Mouse (Mus musculus) hindbrain, postnatal 0 days (tissue): Measurements from ENCODE around the gene Dhx57. TPM values are rescaled to one million over a fixed set of nuclear protein-coding genes. Genes with fewer than 3 reads are reported as not detected.
"Not testable (repeated sequence)": the region's sequence is repeated elsewhere in the genome, so short reads cannot be mapped to it uniquely, and the experiment has no call there.

Source experiments
- ATAC-seq: fragments of 200-750 bp; cut with Nextera tagmentation; 2 replicates; pipeline ENCODE4 v1.8.0; 2017; ENCODE audit warnings: mild to moderate bottlenecking, moderate TSS enrichment, moderate library complexity
- DNase-seq: peaks from one replicate; pipeline ENCODE4 v3.0.0-alpha.2; 2015; ENCODE audit warnings: low spot score
- H3K27ac ChIP-seq: fragments of 300-500 bp; sonication (generic); 2 replicates; pipeline ENCODE4 v1.5.1; 2014; ENCODE audit warnings: mild to moderate bottlenecking
- H3K27me3 ChIP-seq: fragments of 300-500 bp; sonication (generic); 2 replicates; pipeline ENCODE4 v1.6.1; 2014; ENCODE audit warnings: low read length, mixed read lengths; ENCODE audit not compliant: insufficient read depth
- H3K36me3 ChIP-seq: fragments of 300-500 bp; sonication (generic); 2 replicates; pipeline ENCODE4 v1.6.1; 2014; ENCODE audit warnings: low read length, mixed read lengths; ENCODE audit not compliant: insufficient read depth
- H3K4me1 ChIP-seq: fragments of 300-500 bp; sonication (generic); 2 replicates; pipeline ENCODE4 v1.6.1; 2014; ENCODE audit warnings: antibody characterized with exemption, low read length, mixed read lengths; ENCODE audit not compliant: insufficient read depth
- H3K4me2 ChIP-seq: fragments of 300-500 bp; sonication (generic); 2 replicates; pipeline ENCODE4 v1.6.1; 2014; ENCODE audit warnings: low read depth, mild to moderate bottlenecking, low read length, moderate library complexity, mixed read lengths
- H3K4me3 ChIP-seq: fragments of 300-500 bp; sonication (generic); 2 replicates; pipeline ENCODE4 v1.5.1; 2014; ENCODE audit warnings: low read length
- H3K9ac ChIP-seq: fragments of 300-500 bp; sonication (generic); replicated peaks from 2 replicates; pipeline ENCODE4 v1.6.1; 2014; ENCODE audit warnings: mild to moderate bottlenecking, low read length, moderate library complexity, mixed read lengths
- H3K9me3 ChIP-seq: fragments of 300-500 bp; sonication (generic); 2 replicates; pipeline ENCODE4 v1.6.1; 2016; ENCODE audit warnings: low read length, mixed read lengths
- CTCF ChIP-seq: IDR thresholded peaks from 2 replicates; pipeline ENCODE4 v1.5.1; 2016; ENCODE audit warnings: antibody characterized with exemption, control low read depth, low read depth
- WGBS: fragments of 180-500 bp; shearing (Covaris S2); extraction: QIAGEN DNeasy Blood & Tissue Kit; methylation state at CpG from one replicate; pipeline ENCODE4 v1.1.7; 2014; 5-methylcytosine and 5-hydroxymethylcytosine counted together
- polyA plus RNA-seq: library from polyadenylated mRNA; unstranded; fragments of >200 nt; fragmentation: Nextera tagmentation; extraction: Ambion mirVana; gene quantifications from 2 replicates; pipeline ENCODE4 v1.2.1, GENCODE M21; 2015
- total RNA-seq: library from RNA; depleted of rRNA; stranded (reverse); fragments of >200 nt; gene quantifications from 2 replicates; pipeline ENCODE4 v1.2.3, GENCODE M21; 2014

The Dhx57 gene
- total and polyA plus RNA-seq, 2 experiments from 2014 or later = 31.5 to 51.2 TPM

GRCm38 (mm10) chr17:80223829-80224228 lies 66.4 kb downstream of the Dhx57 start:
- H3K4me2 ChIP-seq = peak overlapping the region; percentile 70
- 7% methylated on average over 9 of the region's 9 CpGs for WGBS
- H3K4me3 ChIP-seq = peak overlapping the region; percentile 57
- no peaks in the 10 kb centered on the region for H3K9me3 ChIP-seq
- no peaks in the 10 kb centered on the region for H3K27me3 ChIP-seq
- DNase-seq (no peak), ATAC-seq (peak; percentile 63)
- H3K27ac ChIP-seq = peak overlapping the region; percentile 85; the same call in 1 of the 2 replicates
- H3K9ac ChIP-seq = peak overlapping the region; percentile 60
- H3K36me3 ChIP-seq = no peaks in the 10 kb centered on the region
- peaks cover 5% of the 10 kb centered on the region; the same call in 1 of the 2 replicates for H3K4me1 ChIP-seq
- no peak for TF ChIP-seq CTCF

GRCm38 (mm10) chr17:80221890-80222628 lies 68.2 kb downstream of the Dhx57 start:
- Histone ChIP-seq H3K9ac (no peak overlapping the region), H3K9me3 (no peaks in the 10 kb centered on the region), H3K4me1 (peaks cover 5% of the 10 kb centered on the region; the same call in 1 of the 2 replicates), H3K27ac (no peak overlapping the region), H3K36me3 (no peaks in the 10 kb centered on the region), H3K27me3 (no peaks in the 10 kb centered on the region), H3K4me3 (no peak overlapping the region), H3K4me2 (no peak overlapping the region)
- peak; percentile 44 for TF ChIP-seq CTCF
- ATAC-seq = no peak
- DNase-seq = peak; percentile 30
- WGBS = 61% methylated on average over 3 of the region's 3 CpGs

- no peak for DNase-seq
- no peaks in the 10 kb centered on the region for H3K36me3 ChIP-seq
- no peak overlapping the region for H3K27ac ChIP-seq
- H3K9me3 ChIP-seq = no peaks in the 10 kb centered on the region
- H3K4me2 ChIP-seq = no peak overlapping the region
- no peak for ATAC-seq
- TF ChIP-seq CTCF = no peak
- WGBS = 75% methylated on average over 9 of the region's 9 CpGs
- H3K27me3 ChIP-seq = no peaks in the 10 kb centered on the region
- no peak overlapping the region for H3K9ac ChIP-seq
- H3K4me3 ChIP-seq = no peak overlapping the region
- H3K4me1 ChIP-seq = peaks cover 5% of the 10 kb centered on the region; the same call in 1 of the 2 replicates
Observed at GRCm38 (mm10) chr17:80221202-80221601, 69.1 kb downstream of the Dhx57 start.

- WGBS = 71% methylated on average over 2 of the region's 2 CpGs
Observed at GRCm38 (mm10) chr17:80220131-80220530, 70.1 kb downstream of the Dhx57 start.

GRCm38 (mm10) chr17:80213998-80214397 lies 76.3 kb downstream of the Dhx57 start:
- WGBS = 90% methylated on average over 4 of the region's 4 CpGs
- not testable (repeated sequence) for H3K36me3 ChIP-seq, H3K27ac ChIP-seq, H3K9ac ChIP-seq, H3K9me3 ChIP-seq, H3K4me1 ChIP-seq, H3K27me3 ChIP-seq, H3K4me3 ChIP-seq, H3K4me2 ChIP-seq, ATAC-seq, DNase-seq

More at GRCm38 (mm10) chr17:80220131-80220530, 70.1 kb downstream of the Dhx57 start:
- ATAC-seq = no peak
- Histone ChIP-seq H3K27ac (no peak overlapping the region), H3K36me3 (no peaks in the 10 kb centered on the region), H3K9ac (no peak overlapping the region), H3K4me1 (peaks cover 5% of the 10 kb centered on the region; the same call in 1 of the 2 replicates), H3K27me3 (no peaks in the 10 kb centered on the region), H3K4me2 (no peak overlapping the region), H3K4me3 (no peak overlapping the region), H3K9me3 (no peaks in the 10 kb centered on the region)
- no peak for DNase-seq
- no peak for TF ChIP-seq CTCF

GRCm38 (mm10) chr17:80206671-80207581 lies 83.3 kb downstream of the Dhx57 start, which contains the start of the genes Srsf7 and Ttc39d:
Gene Srsf7 (minus strand): TSS chr17:80207307.
Gene Ttc39d (plus strand): TSS chr17:80207460.
- TF ChIP-seq CTCF = no peak
- Histone ChIP-seq H3K27ac (peak within 1 kb of the TSS; percentile 100), H3K36me3 (peaks cover 20% of the 10 kb centered on the region), H3K27me3 (no peaks in the 10 kb centered on the region), H3K9me3 (no peaks in the 10 kb centered on the region), H3K4me2 (peak within 1 kb of the TSS; percentile 73), H3K4me1 (0 out of 2 replicates have a peak, but pooled peaks cover 3% of the 10 kb centered on the region), H3K4me3 (peak within 1 kb of the TSS; percentile 99), H3K9ac (peak within 1 kb of the TSS; percentile 99)
- under 1% methylated on average over 82 of the region's 95 CpGs for WGBS
- peak; percentile 95 for ATAC-seq
- DNase-seq = peak; percentile 100
